Mouse (Mus musculus) erythroblast, embryonic 14.5 days (primary cell): ENCODE measurements around the gene Gm20716. TPM values are rescaled to one million over a fixed set of nuclear protein-coding genes. Genes with fewer than 3 reads are reported as not detected.

ENCODE experiments used
- H3K27me3 ChIP-seq: 2 replicates; pipeline ENCODE4 v1.6.1; 2012; ENCODE audit warnings: inconsistent platforms; ENCODE audit not compliant: control insufficient read depth
- H3K36me3 ChIP-seq: 2 replicates; pipeline ENCODE4 v1.6.1; 2012; ENCODE audit warnings: mild to moderate bottlenecking, inconsistent platforms; ENCODE audit not compliant: control insufficient read depth
- H3K4me1 ChIP-seq: 2 replicates; pipeline ENCODE4 v1.6.1; 2012; ENCODE audit warnings: inconsistent platforms; ENCODE audit not compliant: control insufficient read depth
- H3K4me3 ChIP-seq: replicated peaks from 2 replicates; pipeline ENCODE3; 2012; ENCODE audit warnings: moderate library complexity, mild to moderate bottlenecking, inconsistent platforms
- H3K9me3 ChIP-seq: 2 replicates; pipeline ENCODE4 v1.6.1; 2012; ENCODE audit warnings: low read length, inconsistent platforms, mixed read lengths; ENCODE audit not compliant: control insufficient read depth
- GATA1 ChIP-seq: IDR thresholded peaks from 2 replicates; pipeline ENCODE4 v1.6.1; 2012; ENCODE audit warnings: low read length, inconsistent platforms, mixed read lengths
- TAL1 ChIP-seq: IDR thresholded peaks from 3 replicates; pipeline ENCODE4 v1.6.1; 2012; ENCODE audit warnings: low read length, inconsistent platforms, mixed read lengths
- polyA plus RNA-seq: library from polyadenylated mRNA; stranded (reverse); fragments of >175 nt; gene quantifications from 2 replicates; pipeline ENCODE4 v1.2.3, GENCODE M21; 2012

Gm20716 gene
- polyA plus RNA-seq, 1 experiment, result not detected

DNA sequence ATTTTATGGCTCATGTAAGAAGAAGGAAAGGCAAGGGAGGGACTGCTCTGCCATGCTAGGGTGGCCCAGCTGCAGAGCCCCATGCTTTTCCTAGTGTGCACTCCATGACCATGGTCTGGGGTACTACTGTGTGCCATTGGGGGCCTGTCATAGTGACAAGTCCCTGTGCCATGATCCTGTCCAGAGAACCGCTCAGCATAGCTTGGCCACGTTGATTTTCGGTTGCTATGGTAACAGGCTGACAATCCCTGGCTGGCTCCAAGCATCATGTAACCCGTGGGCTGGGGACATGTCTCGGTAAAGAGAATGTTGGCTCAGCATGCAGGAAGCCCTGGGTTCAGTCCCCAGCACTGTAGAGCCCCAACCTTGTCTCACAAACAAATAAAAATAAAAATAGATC is 86.4 kb downstream of the Gm20716 start:
- no peak for TF ChIP-seq TAL1
- Histone ChIP-seq H3K4me1 (no peaks in the 10 kb centered on the region; the same call in 1 of the 2 replicates), H3K36me3 (no peaks in the 10 kb centered on the region), H3K27me3 (no peaks in the 10 kb centered on the region), H3K9me3 (no peaks in the 10 kb centered on the region), H3K4me3 (no peak overlapping the region)

DNA sequence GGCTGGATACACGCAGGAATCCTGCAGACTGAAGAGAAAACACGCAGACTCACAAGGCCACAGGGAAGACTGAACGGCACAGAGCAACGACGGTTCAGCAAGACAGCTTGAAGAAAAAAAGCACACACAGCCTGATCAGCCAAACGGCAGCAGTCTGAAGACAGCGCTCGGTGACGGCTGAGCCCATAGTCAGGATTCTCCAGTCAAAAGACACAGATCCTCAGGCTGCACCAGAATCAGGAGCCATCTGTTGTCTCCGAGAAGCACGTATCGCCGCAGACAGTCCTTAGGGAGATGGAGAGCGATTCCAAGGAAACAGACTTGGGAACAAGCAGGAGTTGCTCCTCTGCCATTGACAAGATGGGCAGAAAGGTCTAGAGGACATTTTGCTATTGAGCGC is 93.0 kb downstream of the Gm20716 start:
- H3K4me1 ChIP-seq, result no peaks in the 10 kb centered on the region
- peaks cover 2% of the 10 kb centered on the region; the same call in 1 of the 2 replicates for H3K27me3 ChIP-seq
- TF ChIP-seq TAL1 (no peak), GATA1 (no peak)
- no peak overlapping the region for H3K4me3 ChIP-seq
- no peaks in the 10 kb centered on the region for H3K36me3 ChIP-seq
- no peaks in the 10 kb centered on the region for H3K9me3 ChIP-seq

Other genes starting within 250 kb of the Gm20716 start
- 0.09 and 0.13 TPM in 2 replicates for gene Ripor3, start 219.7 kb downstream of the Gm20716 start, polyA plus RNA-seq
- 0.06 and 0.13 TPM in 2 replicates for gene Pard6b, start 149.4 kb downstream of the Gm20716 start, polyA plus RNA-seq
- 0.53 and 0.71 TPM in 2 replicates for gene Adnp, start 23.3 kb downstream of the Gm20716 start, polyA plus RNA-seq
- 8.9 and 9.1 TPM in 2 replicates for gene Dpm1, start 227 bp upstream of the Gm20716 start, polyA plus RNA-seq
- 0.32 and 0.53 TPM in 2 replicates for gene Mocs3, start 258 bp upstream of the Gm20716 start, polyA plus RNA-seq
- not detected in 2 replicates for gene Kcng1, start 51.4 kb upstream of the Gm20716 start, polyA plus RNA-seq